Mouse (Mus musculus): ENCODE measurements around the gene Rac1. TPM values are rescaled to one million over a fixed set of nuclear protein-coding genes. Genes with fewer than 3 reads are reported as not detected.

Gene Rac1
- total RNA-seq, 2 experiments from 2014 or later, result 358 to 380 TPM

DNA sequence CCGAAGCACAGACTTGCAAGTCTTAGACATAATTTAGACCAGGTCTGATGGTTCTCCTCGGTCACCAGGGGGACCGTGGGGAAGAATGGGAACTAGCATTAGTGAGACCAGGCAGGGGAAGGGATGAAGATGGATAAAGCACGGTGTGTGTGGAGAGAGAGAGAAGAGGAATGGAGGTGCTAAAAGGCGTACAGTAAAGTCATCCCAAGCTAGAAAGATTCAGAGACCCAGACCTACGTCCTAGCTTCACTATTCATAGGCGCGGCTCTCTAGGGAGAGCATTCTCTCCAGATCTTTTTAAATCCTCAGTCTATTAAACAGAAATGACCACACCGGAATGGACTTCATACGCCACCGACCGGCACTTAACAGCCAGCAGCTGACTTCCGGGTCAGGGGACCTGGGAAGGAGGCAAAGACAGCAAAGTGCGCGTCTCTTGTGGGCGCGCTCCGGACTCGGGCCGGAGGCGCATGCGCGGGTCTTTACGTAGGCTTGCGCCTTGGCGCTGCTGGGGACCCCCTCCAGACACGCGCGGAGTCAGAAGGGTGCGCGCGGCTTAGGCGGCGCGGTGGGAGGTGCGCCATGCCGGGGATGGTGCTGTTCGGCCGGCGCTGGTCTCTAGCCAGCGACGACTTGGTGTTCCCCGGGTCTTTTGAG, 63.6 kb downstream of the Rac1 start, which contains the start of gene Daglb:
Daglb (plus strand) TSS at position 485 of the 657 bp plus-strand sequence.
- DNase-seq (ENCODE audit: low spot score in 2 of 2), result peak; percentile 90 to 92

DNA sequence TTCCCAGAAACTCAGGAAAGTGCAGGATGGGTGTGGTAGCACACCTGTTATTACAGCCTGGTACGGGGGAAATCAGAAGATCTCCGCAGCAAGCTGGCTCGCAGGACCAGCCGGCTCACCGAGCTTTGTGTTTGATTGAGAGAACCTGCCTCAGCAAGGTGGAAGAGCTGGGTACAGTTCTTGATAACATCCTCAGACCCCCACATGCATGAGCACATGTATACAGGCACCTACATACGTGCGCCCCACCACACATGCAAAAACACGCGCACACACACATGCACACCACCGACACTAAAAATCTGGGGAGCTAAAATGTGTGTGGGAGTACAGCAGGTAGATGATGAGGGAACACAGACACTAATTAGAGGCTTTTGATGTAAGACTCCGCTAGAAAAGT, 64.2 kb downstream of the Rac1 start:
- no peak for DNase-seq (ENCODE audit: low spot score in 2 of 2)

Other genes starting within 250 kb of the Rac1 start
- 1 to 10 TPM; 4.1 to 4.4 TPM for gene Zfp853, start 234.4 kb downstream of the Rac1 start, total RNA-seq (2021)
- 10 to 100 TPM; 25.4 to 27.7 TPM for gene E130309D02Rik, start 212.7 kb downstream of the Rac1 start, total RNA-seq (2021)
- 10 to 100 TPM; 37.1 to 41.7 TPM for gene Zdhhc4, start 198.8 kb downstream of the Rac1 start, total RNA-seq (2021)
- gene Grid2ip, start 170.7 kb downstream of the Rac1 start, total RNA-seq (2021), result 1 to 10 TPM; 3.9 to 4.0 TPM
- gene Kdelr2, start 124.2 kb downstream of the Rac1 start, total RNA-seq (2021), result 10 to 100 TPM; 37.4 to 39.9 TPM
- 10 to 100 TPM; 31.9 to 33.1 TPM for gene Daglb, start 63.5 kb downstream of the Rac1 start, total RNA-seq (2021)
- 10 to 100 TPM; 31.2 to 34.7 TPM for gene Cyth3, start 94.4 kb upstream of the Rac1 start, total RNA-seq (2021)
- 10 to 100 TPM; 21.3 to 23.8 TPM for gene Usp42, start 204.2 kb upstream of the Rac1 start, total RNA-seq (2021)